In genomic region chr13:77043375-77043774, GRCm38 (mm10) we compare ENCODE assay signal across 18 mouse cellular contexts.
"Had no signal": no experiment of that assay in that cellular context is flagged by ENCODE, and none has a peak within 500 bp of the region (broad histone marks: within the 10 kb centered on the region; RNA-seq: fewer than 3 reads in every experiment).

No protein-coding gene starts in this region.

- DNase-seq: lung, adult 18-20 months; lung, embryonic 14.5 days; lung, postnatal 10 days; lung, postnatal 4 days; retina, postnatal 1 day; right cerebral cortex, adult 18-20 months; right cerebral cortex, postnatal 25 days; right cerebral cortex, postnatal 4 days; spleen, adult 18-20 months; thymus, adult 18-20 months; thymus, postnatal 14 days; thymus, postnatal 36 days had no signal

- H3K27ac ChIP-seq: midbrain, embryonic 10.5 days; midbrain, embryonic 13.5 days; neural tube, embryonic 13.5 days; neural tube, embryonic 15.5 days had no signal

- H3K9me3 ChIP-seq: midbrain, embryonic 10.5 days; midbrain, embryonic 13.5 days; neural tube, embryonic 13.5 days; neural tube, embryonic 15.5 days had no signal

- H3K27me3 ChIP-seq: midbrain, embryonic 13.5 days; neural tube, embryonic 13.5 days; neural tube, embryonic 15.5 days had no signal

- H3K4me2 ChIP-seq: lung, embryonic 14.5 days; midbrain, embryonic 13.5 days; neural tube, embryonic 13.5 days; neural tube, embryonic 15.5 days had no signal

- H3K4me3 ChIP-seq: midbrain, embryonic 10.5 days; midbrain, embryonic 13.5 days; myocyte; neural tube, embryonic 13.5 days; neural tube, embryonic 15.5 days had no signal

- H3K36me3 ChIP-seq: neural tube, embryonic 13.5 days; neural tube, embryonic 15.5 days had no signal

- ATAC-seq: midbrain, embryonic 13.5 days; midbrain, embryonic 16.5 days had no signal

- H3K9ac ChIP-seq: lung, embryonic 14.5 days; midbrain, embryonic 13.5 days; neural tube, embryonic 13.5 days; neural tube, embryonic 15.5 days had no signal
